Mouse (Mus musculus) thymus, adult 2 months (tissue): ENCODE measurements around the gene Klk7.

Experiments used
- CTCF ChIP-seq: fragments of 200-500 bp; IDR thresholded peaks from 2 replicates; pipeline ENCODE4 v1.5.1; 2012; ENCODE audit warnings: mild to moderate bottlenecking, control low read depth, low read length, moderate library complexity, borderline replicate concordance; ENCODE audit not compliant: control insufficient read depth, poor library complexity, insufficient read depth; ENCODE audit errors: extremely low read depth
- POLR2A ChIP-seq: fragments of 200-500 bp; IDR thresholded peaks from 2 replicates; pipeline ENCODE4 v1.6.1; 2012; ENCODE audit warnings: mild to moderate bottlenecking, low read length, control low read depth, moderate library complexity; ENCODE audit not compliant: control insufficient read depth, poor library complexity, insufficient read depth; ENCODE audit errors: extremely low read depth

- no peak for TF ChIP-seq CTCF
- TF ChIP-seq POLR2A: no peak
Measured at GRCm38 (mm10) chr7:43797844-43798462, 13.1 kb upstream of the Klk7 start.
